Mouse (Mus musculus): ENCODE data around the gene Tsfm.

- TF ChIP-seq CTCF (IDR thresholded peaks at IDR 0.05; ENCODE audit: borderline replicate concordance, insufficient read depth, low read length) (no peak), POLR2A (IDR thresholded peaks at IDR 0.05; ENCODE audit: low read depth, low read length) (no peak)
Observed at GRCm38 (mm10) chr10:127002765-127003164, 27.9 kb downstream of the Tsfm start.

Data from embryonic fibroblast, embryonic 13.5 days (primary cell).